25 mouse cellular contexts compared by ENCODE assay signal in genomic region chr1:75261278-75261677, GRCm38 (mm10). TPM values are rescaled to one million over a fixed set of nuclear protein-coding genes. Genes with fewer than 3 reads are reported as not detected.
DNase-seq lines count a peak whose midpoint lies in the region; ATAC-seq lines count a peak whose summit lies in the region.
"Had no signal": no experiment of that assay in that cellular context is flagged by ENCODE, and none has a peak within 500 bp of the region (broad histone marks: within the 10 kb centered on the region; RNA-seq: fewer than 3 reads in every experiment).

No protein-coding gene starts in this region.

- no peaks in the 10 kb centered on the region for H3K4me1 ChIP-seq in embryonic facial prominence, embryonic 14.5 days (ENCODE audit: control insufficient read depth, insufficient read depth, low read length)
- H3K4me1 ChIP-seq in embryonic facial prominence, embryonic 10.5 days = peaks cover 15% of the 10 kb centered on the region
- H3K4me1 ChIP-seq in midbrain, embryonic 15.5 days = peaks cover 8% of the 10 kb centered on the region
- H3K4me1 ChIP-seq in forebrain, embryonic 13.5 days = peaks cover 13% of the 10 kb centered on the region

- H3K9me3 ChIP-seq in embryonic facial prominence, embryonic 14.5 days (ENCODE audit: control insufficient read depth, low read length) = no peaks in the 10 kb centered on the region
- no peaks in the 10 kb centered on the region for H3K9me3 ChIP-seq in embryonic facial prominence, embryonic 10.5 days
- no peaks in the 10 kb centered on the region for H3K9me3 ChIP-seq in midbrain, embryonic 15.5 days
- no peaks in the 10 kb centered on the region for H3K9me3 ChIP-seq in forebrain, embryonic 13.5 days (replicated peaks)
- H3K9me3 ChIP-seq: embryonic facial prominence, embryonic 12.5 days; embryonic facial prominence, embryonic 15.5 days; forebrain, embryonic 10.5 days; forebrain, embryonic 12.5 days; forebrain, embryonic 15.5 days; G1E had no signal

- DNase-seq in cerebellum, adult 9-10 months = peak; percentile 44
- no peak for DNase-seq in cerebellum, postnatal 4 days (ENCODE audit: low spot score in 2 of 2)
- DNase-seq in embryonic facial prominence, embryonic 14.5 days (ENCODE audit: low spot score) = no peak
- no peak for DNase-seq in embryonic facial prominence, embryonic 10.5 days (ENCODE audit: low spot score)
- DNase-seq in MN1 (ENCODE audit: low spot score) = peak; percentile 80
- DNase-seq in brain, adult 2 months (ENCODE audit: low read depth, low spot score) = peak; percentile 61
- DNase-seq: adrenal gland, adult 8-10 months; adrenal gland, postnatal 14 days; adrenal gland, postnatal 36 days; B cell, adult 2 months; embryo, embryonic 11 days; forebrain, postnatal 0 days had no signal

- H3K27me3 ChIP-seq in embryonic facial prominence, embryonic 14.5 days (replicated peaks; ENCODE audit: control insufficient read depth, insufficient read depth, low read length) = peaks cover 49% of the 10 kb centered on the region
- peaks cover 58% of the 10 kb centered on the region for H3K27me3 ChIP-seq in embryonic facial prominence, embryonic 10.5 days (replicated peaks; ENCODE audit: low read depth, poor library complexity, severe bottlenecking)
- peaks cover 22% of the 10 kb centered on the region for H3K27me3 ChIP-seq in midbrain, embryonic 15.5 days (replicated peaks)
- peaks cover 65% of the 10 kb centered on the region for H3K27me3 ChIP-seq in forebrain, embryonic 13.5 days

- no peak overlapping the region for H3K4me2 ChIP-seq in embryonic facial prominence, embryonic 14.5 days (ENCODE audit: low read depth, low read length)
- H3K4me2 ChIP-seq in midbrain, embryonic 15.5 days = no peak overlapping the region
- no peak overlapping the region for H3K4me2 ChIP-seq in forebrain, embryonic 13.5 days
- H3K4me2 ChIP-seq: embryonic facial prominence, embryonic 12.5 days; embryonic facial prominence, embryonic 15.5 days; forebrain, embryonic 12.5 days; forebrain, embryonic 15.5 days had no signal

- ATAC-seq in embryonic facial prominence, embryonic 14.5 days (ENCODE audit: low read depth) = peak; percentile 41; the same call in 1 of the 2 replicates
- no peak for ATAC-seq in midbrain, embryonic 15.5 days (replicated peaks)
- no peak for ATAC-seq in forebrain, embryonic 13.5 days
- ATAC-seq: activated CD4-positive, CD25-positive, alpha-beta regulatory T cell, adult 4 months; CD4-positive, CD25-positive, alpha-beta regulatory T cell, adult 4 months; forebrain, embryonic 15.5 days; forebrain, postnatal 0 days; Patski had no signal

- H3K36me3 ChIP-seq in embryonic facial prominence, embryonic 14.5 days (ENCODE audit: control insufficient read depth, insufficient read depth, low read length) = no peaks in the 10 kb centered on the region
- H3K36me3 ChIP-seq in embryonic facial prominence, embryonic 10.5 days (replicated peaks) = no peaks in the 10 kb centered on the region
- no peaks in the 10 kb centered on the region for H3K36me3 ChIP-seq in midbrain, embryonic 15.5 days (replicated peaks)
- no peaks in the 10 kb centered on the region for H3K36me3 ChIP-seq in forebrain, embryonic 13.5 days (ENCODE audit: poor library complexity, severe bottlenecking)
- H3K36me3 ChIP-seq: embryonic facial prominence, embryonic 12.5 days; embryonic facial prominence, embryonic 15.5 days; forebrain, embryonic 10.5 days; forebrain, embryonic 12.5 days; forebrain, embryonic 15.5 days; G1E had no signal

- H3K4me3 ChIP-seq in embryonic facial prominence, embryonic 14.5 days (ENCODE audit: low read depth, low read length) = no peak overlapping the region
- no peak overlapping the region for H3K4me3 ChIP-seq in embryonic facial prominence, embryonic 10.5 days
- no peak overlapping the region for H3K4me3 ChIP-seq in midbrain, embryonic 15.5 days
- no peak overlapping the region for H3K4me3 ChIP-seq in forebrain, embryonic 13.5 days
- H3K4me3 ChIP-seq: embryonic facial prominence, embryonic 12.5 days; embryonic facial prominence, embryonic 15.5 days; erythroblast, embryonic 14.5 days; forebrain, embryonic 10.5 days; forebrain, embryonic 12.5 days; forebrain, embryonic 15.5 days had no signal

- no peak overlapping the region for H3K9ac ChIP-seq in embryonic facial prominence, embryonic 14.5 days (ENCODE audit: low read depth, low read length)
- H3K9ac ChIP-seq in midbrain, embryonic 15.5 days = no peak overlapping the region
- no peak overlapping the region for H3K9ac ChIP-seq in forebrain, embryonic 13.5 days
- H3K9ac ChIP-seq: embryonic facial prominence, embryonic 12.5 days; embryonic facial prominence, embryonic 15.5 days; forebrain, embryonic 12.5 days; forebrain, embryonic 15.5 days; forebrain, postnatal 0 days had no signal

- no peak overlapping the region for H3K27ac ChIP-seq in embryonic facial prominence, embryonic 14.5 days (replicated peaks; ENCODE audit: low read depth, low read length)
- H3K27ac ChIP-seq in embryonic facial prominence, embryonic 10.5 days (replicated peaks) = no peak overlapping the region
- H3K27ac ChIP-seq in midbrain, embryonic 15.5 days = no peak overlapping the region
- no peak overlapping the region for H3K27ac ChIP-seq in forebrain, embryonic 13.5 days
- H3K27ac ChIP-seq: embryonic facial prominence, embryonic 12.5 days; embryonic facial prominence, embryonic 15.5 days; forebrain, embryonic 10.5 days; forebrain, embryonic 12.5 days; forebrain, embryonic 15.5 days had no signal

RNA-seq across cellular contexts. Expression of gene Ptprn, which starts 3.0 kb away (rescaled TPM):
- polyA plus RNA-seq in embryonic facial prominence, embryonic 14.5 days (2014; fragmentation: Nextera tagmentation; extraction: Ambion mirVana) = 2.0 and 2.9 TPM in 2 replicates
- 1.7 and 2.1 TPM in 2 replicates for polyA plus RNA-seq in embryonic facial prominence, embryonic 10.5 days (2016; fragmentation: Nextera tagmentation; extraction: Ambion mirVana)
- polyA plus RNA-seq in midbrain, embryonic 15.5 days (2015; fragmentation: Nextera tagmentation; extraction: Ambion mirVana) = 24.2 and 26.6 TPM in 2 replicates
- 4.5 and 6.5 TPM in 2 replicates for polyA plus RNA-seq in forebrain, embryonic 13.5 days (2015; fragmentation: Nextera tagmentation; extraction: Ambion mirVana)
- polyA plus RNA-seq: erythroblast, embryonic 14.5 days had no signal

RNA-seq across cellular contexts. Expression of gene Resp18, which starts 16.9 kb away (rescaled TPM):
- 6.0 and 6.9 TPM in 2 replicates for polyA plus RNA-seq in embryonic facial prominence, embryonic 14.5 days (2014; fragmentation: Nextera tagmentation; extraction: Ambion mirVana)
- polyA plus RNA-seq in embryonic facial prominence, embryonic 10.5 days (2016; fragmentation: Nextera tagmentation; extraction: Ambion mirVana) = 1.9 and 2.5 TPM in 2 replicates
- 167 and 169 TPM in 2 replicates for polyA plus RNA-seq in midbrain, embryonic 15.5 days (2015; fragmentation: Nextera tagmentation; extraction: Ambion mirVana)
- 37.0 and 44.1 TPM in 2 replicates for polyA plus RNA-seq in forebrain, embryonic 13.5 days (2015; fragmentation: Nextera tagmentation; extraction: Ambion mirVana)
- polyA plus RNA-seq: activated CD4-positive, CD25-positive, alpha-beta regulatory T cell, adult 4 months; CD4-positive, CD25-positive, alpha-beta regulatory T cell, adult 4 months; erythroblast, embryonic 14.5 days; G1E; Patski had no signal

RNA-seq across cellular contexts. Expression of gene Dnajb2, which starts 25.1 kb away (rescaled TPM):
- 20.0 and 21.0 TPM in 2 replicates for polyA plus RNA-seq in embryonic facial prominence, embryonic 14.5 days (2014; fragmentation: Nextera tagmentation; extraction: Ambion mirVana)
- 27.0 and 27.5 TPM in 2 replicates for polyA plus RNA-seq in embryonic facial prominence, embryonic 10.5 days (2016; fragmentation: Nextera tagmentation; extraction: Ambion mirVana)
- 72.9 and 82.1 TPM in 2 replicates for polyA plus RNA-seq in midbrain, embryonic 15.5 days (2015; fragmentation: Nextera tagmentation; extraction: Ambion mirVana)
- polyA plus RNA-seq in forebrain, embryonic 13.5 days (2015; fragmentation: Nextera tagmentation; extraction: Ambion mirVana) = 40.0 and 41.7 TPM in 2 replicates

RNA-seq across cellular contexts. Expression of gene A630095N17Rik, which starts 29.4 kb away (rescaled TPM):
- not detected in 2 replicates for polyA plus RNA-seq in embryonic facial prominence, embryonic 14.5 days (2014; fragmentation: Nextera tagmentation; extraction: Ambion mirVana)
- not detected in 2 replicates for polyA plus RNA-seq in embryonic facial prominence, embryonic 10.5 days (2016; fragmentation: Nextera tagmentation; extraction: Ambion mirVana)
- not detected in 2 replicates for polyA plus RNA-seq in midbrain, embryonic 15.5 days (2015; fragmentation: Nextera tagmentation; extraction: Ambion mirVana)
- polyA plus RNA-seq in forebrain, embryonic 13.5 days (2015; fragmentation: Nextera tagmentation; extraction: Ambion mirVana) = not detected in 2 replicates
- polyA plus RNA-seq: activated CD4-positive, CD25-positive, alpha-beta regulatory T cell, adult 4 months; brain, embryonic 14.5 days; CD4-positive, CD25-positive, alpha-beta regulatory T cell, adult 4 months; embryonic facial prominence, embryonic 12.5 days; embryonic facial prominence, embryonic 15.5 days; erythroblast, embryonic 14.5 days; forebrain, embryonic 10.5 days; forebrain, embryonic 12.5 days; forebrain, embryonic 15.5 days; G1E had no signal

RNA-seq across cellular contexts. Expression of gene Tuba4a, which starts 41.6 kb away (rescaled TPM):
- 59.6 and 76.1 TPM in 2 replicates for polyA plus RNA-seq in embryonic facial prominence, embryonic 14.5 days (2014; fragmentation: Nextera tagmentation; extraction: Ambion mirVana)
- 14.6 and 16.3 TPM in 2 replicates for polyA plus RNA-seq in embryonic facial prominence, embryonic 10.5 days (2016; fragmentation: Nextera tagmentation; extraction: Ambion mirVana)
- 7.9 and 12.7 TPM in 2 replicates for polyA plus RNA-seq in midbrain, embryonic 15.5 days (2015; fragmentation: Nextera tagmentation; extraction: Ambion mirVana)
- polyA plus RNA-seq in forebrain, embryonic 13.5 days (2015; fragmentation: Nextera tagmentation; extraction: Ambion mirVana) = 15.3 and 16.6 TPM in 2 replicates

Comparison
In these comparisons a context has a peak if more than half of its experiments do, and no peak if none do; other contexts are left out.
1. DNase-seq: peak in cerebellum, adult 9-10 months (single experiment), MN1 (single experiment) and brain, adult 2 months (single experiment); none in cerebellum, postnatal 4 days (0 of 2), embryonic facial prominence, embryonic 14.5 days (single experiment) and embryonic facial prominence, embryonic 10.5 days (single experiment).